Mouse (Mus musculus): ENCODE data around the gene Rad50.

GRCm38 (mm10) chr11:53706934-53707717 is at the start of gene Rad50:
- TF ChIP-seq CTCF (conservative IDR thresholded peaks at IDR 0.05; ENCODE audit: low read length) (no peak), POU5F1 (IDR thresholded peaks at IDR 0.05; ENCODE audit: borderline replicate concordance, low read length) (no peak), NANOG (IDR thresholded peaks at IDR 0.05; ENCODE audit: borderline replicate concordance, low read length) (no peak)
